Mouse (Mus musculus) heart, adult 2 months (tissue): ENCODE measurements around the gene Primpol. TPM values are rescaled to one million over a fixed set of nuclear protein-coding genes. Genes with fewer than 3 reads are reported as not detected.
A peak's percentile ranks its signal among the peaks of the same experiment; 100 is the strongest.

ENCODE experiments used
- DNase-seq, 2 experiments: peaks; one replicate each; pipeline ENCODE4 v3.0.0; 2021
- H3K27ac ChIP-seq: fragments of 200-600 bp; 2 replicates; pipeline ENCODE4 v1.8.1; 2022
- H3K27me3 ChIP-seq: fragments of 200-500 bp; 2 replicates; pipeline ENCODE4 v1.6.1; 2012; ENCODE audit warnings: mild to moderate bottlenecking, low read length, inconsistent platforms, mixed read lengths; ENCODE audit not compliant: control insufficient read depth, insufficient read depth
- H3K36me3 ChIP-seq: fragments of 200-500 bp; 2 replicates; pipeline ENCODE4 v1.6.1; 2012; ENCODE audit warnings: low read length, inconsistent platforms; ENCODE audit not compliant: control insufficient read depth, insufficient read depth
- H3K4me1 ChIP-seq: fragments of 200-500 bp; 2 replicates; pipeline ENCODE4 v1.6.1; 2011; ENCODE audit warnings: low read length; ENCODE audit not compliant: control insufficient read depth, insufficient read depth
- H3K4me3 ChIP-seq: fragments of 200-600 bp; 2 replicates; pipeline ENCODE4 v1.8.1; 2022
- H3K79me2 ChIP-seq: fragments of 200-500 bp; replicated peaks from 2 replicates; pipeline ENCODE4 v1.6.1; 2012; ENCODE audit warnings: mild to moderate bottlenecking, inconsistent platforms, low read length, moderate library complexity, mixed read lengths; ENCODE audit not compliant: control insufficient read depth, insufficient read depth
- H3K9ac ChIP-seq: fragments of 200-500 bp; 2 replicates; pipeline ENCODE4 v1.6.1; 2012; ENCODE audit warnings: low read depth, mild to moderate bottlenecking, control low read depth, inconsistent platforms, low read length, mixed read lengths
- CTCF ChIP-seq: fragments of 200-600 bp; IDR thresholded peaks from 2 replicates; pipeline ENCODE4 v1.8.1; 2022; ENCODE audit warnings: antibody characterized with exemption, mild to moderate bottlenecking, moderate library complexity
- EP300 ChIP-seq: fragments of 200-500 bp; IDR thresholded peaks from 2 replicates; pipeline ENCODE4 v1.6.1; 2011; ENCODE audit warnings: low read depth, low read length, control low read depth; ENCODE audit not compliant: insufficient read depth
- POLR2A ChIP-seq: fragments of 200-500 bp; IDR thresholded peaks from 2 replicates; pipeline ENCODE4 v1.6.1; 2011; ENCODE audit warnings: mild to moderate bottlenecking, low read depth, low read length, control low read depth; ENCODE audit not compliant: insufficient read depth
- WGBS: fragments of 180-500 bp; shearing (Covaris S2); methylation state at CpG from one replicate; pipeline ENCODE4 v1.1.7; 2018; 5-methylcytosine and 5-hydroxymethylcytosine counted together
- intact Hi-C: fragments of 180-260 bp; cut with DNase I; formaldehyde crosslinking; loops from one replicate; pipeline ENCODE4 v1.15.1; 2025
- long read RNA-seq: library from polyadenylated mRNA; stranded (forward); transcript quantifications from one replicate; pipeline ENCODE4 v2.0.0, GENCODE M21; 2021
- polyA plus RNA-seq: library from polyadenylated mRNA; depleted of rRNA; stranded (reverse); fragments of >200 nt; gene quantifications from 2 replicates; pipeline ENCODE4 v1.2.3, GENCODE M21; 2012; rRNA removed
- total RNA-seq, 2 experiments: library from RNA; stranded (reverse); gene quantifications; 2 replicates each; pipeline ENCODE4 v1.2.3; 2021

Primpol gene
- 1 to 10 TPM; 1.9 to 2.4 TPM for total RNA-seq
- polyA plus RNA-seq: 0.86 and 1.00 TPM in 2 replicates
- long read RNA-seq, partial matches to known transcripts: 0 of 2 reads
- long read RNA-seq, other reads (novel, unspliced or antisense): 1 of 2 reads

DNA sequence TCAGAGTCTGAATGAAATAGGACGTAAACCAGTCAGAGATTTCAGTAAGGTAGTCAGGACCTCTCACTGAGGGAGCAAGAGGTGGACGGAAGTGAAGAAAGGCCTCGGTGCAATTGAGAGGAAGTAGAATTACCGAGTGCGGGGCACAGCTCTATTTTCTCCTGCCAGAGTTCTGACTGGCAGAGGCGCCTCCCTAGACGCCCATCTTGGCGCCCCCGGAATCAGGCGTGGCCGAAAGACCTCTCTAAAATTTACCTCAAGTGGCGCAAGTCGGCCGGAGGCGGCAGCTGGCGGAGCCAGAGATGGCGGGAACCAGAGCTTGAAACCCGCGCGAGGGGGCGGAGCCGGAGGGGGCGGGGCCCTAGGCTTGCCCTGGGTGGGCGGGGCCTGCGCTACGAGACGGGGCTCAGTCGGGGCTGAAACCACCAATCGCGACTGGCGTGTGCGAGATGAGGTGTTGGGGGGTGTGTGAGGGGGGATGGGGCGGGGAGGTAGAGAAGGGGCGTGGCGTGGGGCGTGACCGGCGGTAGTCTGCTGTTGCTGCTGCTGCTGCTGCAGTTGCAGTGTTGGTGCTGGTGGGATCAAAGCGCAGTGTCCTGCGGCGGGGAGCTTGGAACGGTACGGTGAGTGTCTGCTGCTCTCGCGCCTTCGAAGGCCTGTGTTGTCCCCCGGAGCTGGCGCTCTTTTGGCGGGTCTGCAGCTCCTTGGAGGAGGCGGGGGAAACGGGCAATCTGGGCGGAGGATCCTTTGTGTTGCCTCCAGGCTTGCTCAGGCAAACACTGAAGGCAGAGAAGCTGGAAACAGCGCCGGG, at the start of gene Primpol, which contains the start of gene Casp3:
Gene Primpol, minus strand, starts transcription at position 334 of the 811 bp plus-strand sequence.
Gene Casp3, plus strand, starts transcription at position 413 of the 811 bp plus-strand sequence.
- intact Hi-C loops: loop anchor here (5.0 kb wide), 1 partner anchor 120 kb away; the partner anchor contains the start of gene Irf2
- under 1% methylated on average over 52 of the region's 54 CpGs for WGBS
- Histone ChIP-seq H3K36me3 (no peaks in the 10 kb centered on the region), H3K79me2 (no peaks in the 10 kb centered on the region), H3K9ac (peak within 1 kb of the TSS; percentile 71), H3K4me1 (peaks cover 3% of the 10 kb centered on the region; the same call in 1 of the 2 replicates), H3K4me3 (peak within 1 kb of the TSS; percentile 69), H3K27me3 (no peaks in the 10 kb centered on the region), H3K27ac (peak within 1 kb of the TSS; percentile 65)
- TF ChIP-seq EP300 (0 out of 2 replicates have a peak, but pooled peaks have one; percentile 44), POLR2A (peak; percentile 90), CTCF (0 out of 2 replicates have a peak, but pooled peaks have one; percentile 27)
- DNase-seq: peak; percentile 95 to 96

DNA sequence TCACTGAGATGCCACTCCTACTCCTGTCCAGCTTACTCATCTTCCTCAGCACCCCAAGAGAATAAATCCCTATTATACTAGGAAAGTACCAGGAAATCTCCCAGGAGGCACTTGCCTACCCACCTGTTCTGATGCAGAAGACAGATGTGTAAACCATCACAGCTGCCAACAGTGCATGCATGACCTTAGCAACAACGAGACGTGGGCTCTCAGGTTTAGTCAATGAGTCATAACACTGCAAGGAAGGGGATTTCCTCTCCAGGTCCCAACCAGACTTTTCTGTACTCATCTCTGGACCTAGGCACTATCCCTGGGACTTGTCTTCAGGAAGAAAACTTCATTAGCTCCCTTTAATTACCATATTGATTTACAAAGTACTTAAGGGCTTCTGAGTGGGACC, 38.9 kb upstream of the Primpol start:
- H3K79me2 ChIP-seq: no peaks in the 10 kb centered on the region
- H3K9ac ChIP-seq: no peak overlapping the region
- DNase-seq: no peak
- no peaks in the 10 kb centered on the region for H3K27me3 ChIP-seq
- H3K27ac ChIP-seq: no peak overlapping the region
- intact Hi-C loops: no loop called here
- H3K4me3 ChIP-seq: no peak overlapping the region
- TF ChIP-seq EP300 (no peak), POLR2A (no peak), CTCF (no peak)
- WGBS: 58% methylated on average over 2 of the region's 2 CpGs
- peaks cover 6% of the 10 kb centered on the region for H3K4me1 ChIP-seq
- H3K36me3 ChIP-seq: no peaks in the 10 kb centered on the region

GRCm38 (mm10) chr8:46651872-46652271, 34.9 kb upstream of the Primpol start:
- peak; percentile 26 to 51 for DNase-seq
- Histone ChIP-seq H3K4me3 (no peak overlapping the region), H3K27me3 (no peaks in the 10 kb centered on the region), H3K36me3 (no peaks in the 10 kb centered on the region; the same call in 1 of the 2 replicates), H3K79me2 (no peaks in the 10 kb centered on the region), H3K27ac (no peak overlapping the region), H3K9ac (no peak overlapping the region), H3K4me1 (peaks cover 6% of the 10 kb centered on the region)
- 33% methylated on average over 9 of the region's 9 CpGs for WGBS
- intact Hi-C loops: no loop called here
- TF ChIP-seq POLR2A (no peak), EP300 (no peak), CTCF (no peak)

DNA sequence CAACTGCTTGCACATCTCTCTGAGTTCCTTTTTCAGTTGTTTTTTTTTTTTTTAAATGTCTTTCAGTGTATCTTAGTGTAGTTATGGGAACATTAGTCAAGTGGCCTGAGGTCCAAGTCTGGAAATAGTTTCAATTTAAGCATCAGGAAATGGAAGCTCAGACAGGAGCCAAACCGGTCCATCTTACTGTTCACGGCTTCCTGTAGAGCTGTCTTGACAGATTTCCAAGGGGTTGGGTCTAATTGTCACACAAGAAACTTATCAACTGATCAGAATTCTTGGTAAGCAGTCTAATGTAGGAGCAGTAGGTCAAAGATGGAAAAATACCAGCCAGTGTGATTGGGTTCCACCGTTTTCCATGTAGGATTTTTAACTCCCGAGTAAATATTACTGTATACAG, 31.4 kb upstream of the Primpol start:
- peaks cover 4% of the 10 kb centered on the region for H3K4me1 ChIP-seq
- H3K36me3 ChIP-seq: no peaks in the 10 kb centered on the region; the same call in 1 of the 2 replicates
- H3K27me3 ChIP-seq: no peaks in the 10 kb centered on the region
- 42% methylated on average over 4 of the region's 4 CpGs for WGBS
- no peak overlapping the region for H3K4me3 ChIP-seq
- DNase-seq: no peak
- no peaks in the 10 kb centered on the region for H3K79me2 ChIP-seq
- H3K27ac ChIP-seq: no peak overlapping the region
- TF ChIP-seq CTCF (no peak), POLR2A (no peak), EP300 (no peak)
- H3K9ac ChIP-seq: no peak overlapping the region
- intact Hi-C loops: no loop called here

- 52% methylated on average over 5 of the region's 5 CpGs for WGBS
Observed at GRCm38 (mm10) chr8:46641272-46641671, 24.3 kb upstream of the Primpol start.

GRCm38 (mm10) chr8:46639852-46640251, 22.8 kb upstream of the Primpol start:
- peaks cover 4% of the 10 kb centered on the region for H3K4me1 ChIP-seq
- no peak for DNase-seq
- H3K4me3 ChIP-seq: no peak overlapping the region
- no peak for TF ChIP-seq POLR2A
- no peak for TF ChIP-seq CTCF
- TF ChIP-seq EP300: no peak
- H3K27ac ChIP-seq: peak overlapping the region; percentile 57
- H3K79me2 ChIP-seq: no peaks in the 10 kb centered on the region
- 51% methylated on average over 5 of the region's 5 CpGs for WGBS
- H3K9ac ChIP-seq: no peak overlapping the region
- peaks cover 5% of the 10 kb centered on the region; the same call in 1 of the 2 replicates for H3K36me3 ChIP-seq
- intact Hi-C loops: no loop called here
- H3K27me3 ChIP-seq: no peaks in the 10 kb centered on the region

More at GRCm38 (mm10) chr8:46641272-46641671, 24.3 kb upstream of the Primpol start:
- H3K9ac ChIP-seq: no peak overlapping the region
- DNase-seq: no peak
- no peaks in the 10 kb centered on the region for H3K79me2 ChIP-seq
- H3K27me3 ChIP-seq: no peaks in the 10 kb centered on the region
- no peak overlapping the region for H3K4me3 ChIP-seq
- intact Hi-C loops: no loop called here
- no peak overlapping the region for H3K27ac ChIP-seq
- H3K4me1 ChIP-seq: peaks cover 4% of the 10 kb centered on the region
- peaks cover 5% of the 10 kb centered on the region; the same call in 1 of the 2 replicates for H3K36me3 ChIP-seq
- TF ChIP-seq POLR2A: no peak
- no peak for TF ChIP-seq EP300
- no peak for TF ChIP-seq CTCF
